Mouse (Mus musculus) heart, embryonic 10.5 days (tissue): ENCODE data around the gene Spp2. TPM values are rescaled to one million over a fixed set of nuclear protein-coding genes. Genes with fewer than 3 reads are reported as not detected.

ENCODE experiments used
- DNase-seq: peaks from one replicate; pipeline ENCODE4 v3.0.0-alpha.2; 2017; ENCODE audit warnings: low spot score
- H3K27ac ChIP-seq: fragments of 300-500 bp; sonication (generic); 2 replicates; pipeline ENCODE4 v1.5.1; 2016; ENCODE audit warnings: mild to moderate bottlenecking
- H3K27me3 ChIP-seq: fragments of 300-500 bp; sonication (generic); 2 replicates; pipeline ENCODE4 v1.6.1; 2016; ENCODE audit warnings: mild to moderate bottlenecking; ENCODE audit not compliant: poor library complexity, insufficient read depth, severe bottlenecking
- H3K36me3 ChIP-seq: fragments of 300-500 bp; sonication (generic); 2 replicates; pipeline ENCODE4 v1.6.1; 2016; ENCODE audit warnings: mild to moderate bottlenecking, moderate library complexity
- H3K4me1 ChIP-seq: fragments of 300-500 bp; sonication (generic); 2 replicates; pipeline ENCODE4 v1.6.1; 2016; ENCODE audit warnings: mild to moderate bottlenecking
- H3K4me3 ChIP-seq: fragments of 300-500 bp; sonication (generic); 2 replicates; pipeline ENCODE4 v1.5.1; 2016; ENCODE audit warnings: mild to moderate bottlenecking, moderate library complexity
- H3K9me3 ChIP-seq: fragments of 300-500 bp; sonication (generic); 2 replicates; pipeline ENCODE4 v1.6.1; 2016; ENCODE audit warnings: mild to moderate bottlenecking, moderate library complexity
- WGBS: fragments of 180-500 bp; shearing (Covaris S2); methylation state at CpG from one replicate; pipeline ENCODE4 v1.1.7; 2016; 5-methylcytosine and 5-hydroxymethylcytosine counted together
- polyA plus RNA-seq: library from polyadenylated mRNA; unstranded; fragments of >200 nt; fragmentation: Nextera tagmentation; extraction: Ambion mirVana; gene quantifications from 2 replicates; pipeline ENCODE4 v1.2.1, GENCODE M21; 2016

Spp2 gene
- polyA plus RNA-seq, 1 experiment from 2014 or later: 7.4 TPM

- Histone ChIP-seq H3K9me3 (no peaks in the 10 kb centered on the region), H3K4me3 (no peak overlapping the region), H3K36me3 (no peaks in the 10 kb centered on the region), H3K4me1 (peaks cover 30% of the 10 kb centered on the region), H3K27me3 (no peaks in the 10 kb centered on the region), H3K27ac (no peak overlapping the region)
- 82% methylated on average over 3 of the region's 3 CpGs for WGBS
- DNase-seq: no peak
Measured at GRCm38 (mm10) chr1:88463241-88463640, 56.5 kb downstream of the Spp2 start.

GRCm38 (mm10) chr1:88464109-88464905, 57.5 kb downstream of the Spp2 start:
- no peaks in the 10 kb centered on the region for H3K36me3 ChIP-seq
- no peak overlapping the region for H3K4me3 ChIP-seq
- H3K27me3 ChIP-seq: no peaks in the 10 kb centered on the region
- no peaks in the 10 kb centered on the region for H3K9me3 ChIP-seq
- H3K4me1 ChIP-seq: peaks cover 30% of the 10 kb centered on the region
- no peak for DNase-seq
- no peak overlapping the region for H3K27ac ChIP-seq
- WGBS: 64% methylated on average over 6 of the region's 6 CpGs

DNA sequence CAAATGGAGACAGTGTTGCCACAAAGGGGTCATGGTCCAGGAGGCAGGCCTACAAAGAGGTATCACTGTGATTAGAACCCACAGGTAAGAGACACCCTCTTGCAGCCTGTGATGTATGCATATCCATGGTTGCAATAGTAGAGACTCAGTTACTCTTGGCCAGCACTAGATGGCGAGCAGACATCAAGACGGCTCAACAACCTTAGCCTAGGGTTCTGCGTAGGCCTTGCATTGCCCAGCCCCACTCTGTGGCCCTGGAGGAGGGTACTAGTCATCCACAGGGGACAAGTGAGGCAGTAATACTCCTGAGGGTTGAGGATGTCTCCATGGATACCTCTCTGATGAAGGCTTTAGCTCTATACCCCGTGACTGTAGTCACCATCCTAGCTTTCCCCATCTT, 59.0 kb downstream of the Spp2 start:
- WGBS: 71% methylated on average over 4 of the region's 4 CpGs
- DNase-seq: no peak
- H3K4me3 ChIP-seq: no peak overlapping the region
- no peaks in the 10 kb centered on the region for H3K9me3 ChIP-seq
- H3K27ac ChIP-seq: no peak overlapping the region
- H3K4me1 ChIP-seq: peaks cover 30% of the 10 kb centered on the region
- no peaks in the 10 kb centered on the region for H3K27me3 ChIP-seq
- H3K36me3 ChIP-seq: no peaks in the 10 kb centered on the region

- DNase-seq: no peak
- Histone ChIP-seq H3K4me3 (no peak overlapping the region), H3K27ac (no peak overlapping the region), H3K4me1 (peaks cover 24% of the 10 kb centered on the region), H3K36me3 (no peaks in the 10 kb centered on the region), H3K9me3 (no peaks in the 10 kb centered on the region), H3K27me3 (no peaks in the 10 kb centered on the region)
- WGBS: 80% methylated on average over 8 of the region's 8 CpGs
Measured at GRCm38 (mm10) chr1:88466325-88467064, 59.7 kb downstream of the Spp2 start.

GRCm38 (mm10) chr1:88467866-88468265, 61.1 kb downstream of the Spp2 start:
- no peak for DNase-seq
- no peak overlapping the region for H3K27ac ChIP-seq
- no peaks in the 10 kb centered on the region for H3K9me3 ChIP-seq
- 77% methylated on average over 5 of the region's 5 CpGs for WGBS
- no peak overlapping the region for H3K4me3 ChIP-seq
- no peaks in the 10 kb centered on the region for H3K36me3 ChIP-seq
- peaks cover 19% of the 10 kb centered on the region for H3K4me1 ChIP-seq
- no peaks in the 10 kb centered on the region for H3K27me3 ChIP-seq

GRCm38 (mm10) chr1:88468335-88468734, 61.6 kb downstream of the Spp2 start:
- Histone ChIP-seq H3K4me3 (no peak overlapping the region), H3K36me3 (no peaks in the 10 kb centered on the region), H3K27ac (no peak overlapping the region), H3K27me3 (no peaks in the 10 kb centered on the region), H3K9me3 (no peaks in the 10 kb centered on the region), H3K4me1 (peaks cover 17% of the 10 kb centered on the region)
- no peak for DNase-seq
- 88% methylated on average over 2 of the region's 2 CpGs for WGBS

- Histone ChIP-seq H3K4me1 (peaks cover 9% of the 10 kb centered on the region), H3K4me3 (no peak overlapping the region), H3K9me3 (no peaks in the 10 kb centered on the region), H3K27ac (no peak overlapping the region), H3K27me3 (no peaks in the 10 kb centered on the region), H3K36me3 (no peaks in the 10 kb centered on the region)
- WGBS: 85% methylated on average over 4 of the region's 4 CpGs
- no peak for DNase-seq
Measured at GRCm38 (mm10) chr1:88469746-88470145, 63.0 kb downstream of the Spp2 start.

DNA sequence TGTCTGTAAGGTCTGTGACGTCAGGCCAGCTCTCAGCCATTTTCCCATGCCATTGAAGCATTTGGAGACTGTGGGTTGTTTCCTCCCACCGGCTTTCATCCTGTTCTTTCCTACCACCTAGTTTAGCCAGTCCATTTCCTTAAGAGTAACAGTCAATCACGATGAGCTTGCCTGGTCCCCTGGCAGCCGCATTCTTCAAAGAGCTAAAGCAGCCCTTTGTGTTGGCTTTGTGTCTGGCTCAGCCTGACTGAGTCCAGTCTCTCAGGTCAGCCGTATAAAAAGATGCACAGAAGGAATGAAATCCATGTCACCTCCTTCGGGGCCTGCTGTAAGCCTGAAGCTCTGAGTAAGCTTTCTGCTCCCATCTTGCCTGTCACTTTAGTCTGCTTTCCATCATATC, 65.5 kb downstream of the Spp2 start:
- H3K36me3 ChIP-seq: no peaks in the 10 kb centered on the region
- peaks cover 25% of the 10 kb centered on the region for H3K4me1 ChIP-seq
- no peak for DNase-seq
- no peaks in the 10 kb centered on the region for H3K9me3 ChIP-seq
- no peak overlapping the region for H3K4me3 ChIP-seq
- no peak overlapping the region for H3K27ac ChIP-seq
- WGBS: 66% methylated on average over 6 of the region's 6 CpGs
- 0 out of 2 replicates have a peak, but pooled peaks cover 5% of the 10 kb centered on the region for H3K27me3 ChIP-seq

DNA sequence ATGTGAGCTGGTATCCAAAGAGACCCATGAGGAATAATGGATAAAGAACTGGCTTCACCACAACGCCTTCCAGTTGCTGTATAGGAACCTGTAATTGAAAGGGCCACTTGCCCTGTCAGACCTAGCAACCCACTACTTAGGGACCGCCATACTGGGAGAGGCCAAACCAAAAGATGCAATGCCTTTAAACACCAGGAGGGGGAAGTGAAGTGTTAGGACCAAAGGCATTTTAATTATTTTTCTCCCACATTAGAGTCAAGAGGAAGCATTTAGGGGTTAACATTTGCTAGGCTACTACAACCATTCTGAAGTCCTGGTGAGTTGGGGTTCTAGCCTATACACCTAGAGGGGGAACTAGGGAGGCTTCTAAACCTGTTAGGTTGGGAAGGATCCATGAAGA, 67.1 kb downstream of the Spp2 start:
- Histone ChIP-seq H3K4me3 (no peak overlapping the region), H3K9me3 (no peaks in the 10 kb centered on the region), H3K36me3 (no peaks in the 10 kb centered on the region), H3K27me3 (0 out of 2 replicates have a peak, but pooled peaks cover 5% of the 10 kb centered on the region), H3K4me1 (peaks cover 25% of the 10 kb centered on the region), H3K27ac (0 out of 2 replicates have a peak overlapping the region, but pooled peaks have one; percentile 71)
- DNase-seq: no peak
- 71% methylated on average over 2 of the region's 2 CpGs for WGBS

- Histone ChIP-seq H3K36me3 (no peaks in the 10 kb centered on the region), H3K27ac (peak overlapping the region; percentile 71), H3K4me1 (peaks cover 25% of the 10 kb centered on the region), H3K27me3 (0 out of 2 replicates have a peak, but pooled peaks cover 5% of the 10 kb centered on the region), H3K4me3 (no peak overlapping the region), H3K9me3 (no peaks in the 10 kb centered on the region)
- no peak for DNase-seq
- 48% methylated on average over 7 of the region's 7 CpGs for WGBS
Measured at GRCm38 (mm10) chr1:88474598-88474997, 67.8 kb downstream of the Spp2 start.

DNA sequence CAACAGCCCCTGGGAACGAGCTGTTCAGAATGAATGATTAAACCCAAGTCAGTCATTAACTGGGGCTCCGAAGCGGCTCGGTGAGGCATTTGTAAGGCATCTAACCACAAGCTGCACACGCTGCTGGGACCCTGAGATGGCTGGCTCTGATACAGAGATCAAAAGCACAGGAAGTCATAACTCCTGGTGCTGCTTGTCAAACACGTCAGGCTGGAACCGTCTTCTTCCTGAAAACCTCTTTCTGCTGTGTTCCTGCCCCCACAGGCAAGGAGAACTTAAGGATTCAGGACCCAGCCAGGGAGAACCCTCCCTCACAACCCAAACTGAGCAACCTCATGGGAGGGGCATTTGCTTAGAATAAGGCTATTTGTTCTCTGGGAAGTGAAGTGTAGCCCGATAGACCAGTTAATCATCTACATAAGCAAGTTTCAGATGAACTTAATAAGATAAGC, 68.8 kb downstream of the Spp2 start:
- H3K4me3 ChIP-seq: no peak overlapping the region
- peaks cover 25% of the 10 kb centered on the region for H3K4me1 ChIP-seq
- peak overlapping the region; percentile 42; the same call in 1 of the 2 replicates for H3K27ac ChIP-seq
- DNase-seq: no peak
- no peaks in the 10 kb centered on the region for H3K36me3 ChIP-seq
- 37% methylated on average over 8 of the region's 8 CpGs for WGBS
- H3K27me3 ChIP-seq: 0 out of 2 replicates have a peak, but pooled peaks cover 5% of the 10 kb centered on the region
- no peaks in the 10 kb centered on the region for H3K9me3 ChIP-seq
